Mouse (Mus musculus): Measurements from ENCODE around the gene C4bp. TPM values are rescaled to one million over a fixed set of nuclear protein-coding genes. Genes with fewer than 3 reads are reported as not detected.

Gene C4bp
- total RNA-seq, 1 experiment from 2014 or later = not detected

Other genes starting within 250 kb of the C4bp start
- gene Cd55b, start 238.6 kb downstream of the C4bp start, total RNA-seq (2021) = not detected in 2 replicates
- 14.9 and 15.2 TPM in 2 replicates for gene Cd55, start 198.9 kb downstream of the C4bp start, total RNA-seq (2021)
- not detected in 2 replicates for gene Zp3r, start 32.0 kb downstream of the C4bp start, total RNA-seq (2021)
- 0.21 TPM in 1 of 2 replicates, not detected in the other for gene Gm29427, start 54.2 kb upstream of the C4bp start, total RNA-seq (2021)
- gene Yod1, start 55.7 kb upstream of the C4bp start, total RNA-seq (2021) = 8.7 and 9.9 TPM in 2 replicates
- gene Pfkfb2, start 67.6 kb upstream of the C4bp start, total RNA-seq (2021) = 29.3 and 34.7 TPM in 2 replicates
- 2.5 and 3.4 TPM in 2 replicates for gene AA986860, start 70.3 kb upstream of the C4bp start, total RNA-seq (2021)
- gene Fcamr, start 139.3 kb upstream of the C4bp start, total RNA-seq (2021) = not detected in 2 replicates
- gene Pigr, start 165.1 kb upstream of the C4bp start, total RNA-seq (2021) = 2.6 TPM in 1 of 2 replicates, not detected in the other
- gene Fcmr, start 204.0 kb upstream of the C4bp start, total RNA-seq (2021) = 0.76 and 1.1 TPM in 2 replicates
- gene Il24, start 225.8 kb upstream of the C4bp start, total RNA-seq (2021) = not detected in 2 replicates
- gene Il20, start 249.8 kb upstream of the C4bp start, total RNA-seq (2021) = not detected in 2 replicates

Data from adrenal gland, postnatal 25 days (tissue).